Mouse (Mus musculus): Measurements from ENCODE around the gene Rbp3. TPM values are rescaled to one million over a fixed set of nuclear protein-coding genes. Genes with fewer than 3 reads are reported as not detected.

Gene Rbp3
- polyA plus RNA-seq, 1 experiment from 2014 or later = not detected

DNA sequence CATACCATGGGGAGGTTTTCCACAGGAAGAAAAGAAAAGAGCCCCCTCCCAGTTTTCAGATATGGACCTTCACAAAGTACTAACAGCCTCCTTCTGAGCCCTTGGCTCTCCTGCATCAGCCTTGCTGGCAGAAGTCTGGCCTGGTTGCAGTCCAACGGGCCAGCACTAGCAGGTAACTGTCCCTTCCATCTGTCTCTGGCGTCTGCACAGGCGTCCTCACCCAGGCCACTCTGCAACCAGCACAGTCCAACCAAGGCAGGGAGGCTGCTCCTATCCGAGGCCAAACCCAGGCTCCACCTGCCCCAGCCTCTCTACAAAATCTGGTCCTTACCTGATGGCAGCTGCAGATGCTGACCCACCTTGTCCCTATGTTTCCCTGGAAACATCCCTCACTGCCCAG is 38.2 kb downstream of the Rbp3 start:
- H3K4me1 ChIP-seq (ENCODE audit: control insufficient read depth, insufficient read depth, low read length) = no peaks in the 10 kb centered on the region
- H3K36me3 ChIP-seq (ENCODE audit: control insufficient read depth, insufficient read depth, low read length) = no peaks in the 10 kb centered on the region
- H3K27me3 ChIP-seq (ENCODE audit: control insufficient read depth, insufficient read depth, low read length) = no peaks in the 10 kb centered on the region
- 87% methylated on average over 4 of the region's 4 CpGs for WGBS
- H3K4me3 ChIP-seq (replicated peaks; ENCODE audit: low read depth, low read length) = no peak overlapping the region
- DNase-seq (no peak), ATAC-seq (ENCODE audit: low FRiP score, low TSS enrichment) (no peak)
- H3K9ac ChIP-seq (replicated peaks; ENCODE audit: low read length) = no peak overlapping the region
- H3K4me2 ChIP-seq (ENCODE audit: low read length) = no peak overlapping the region
- no peaks in the 10 kb centered on the region for H3K9me3 ChIP-seq (ENCODE audit: control insufficient read depth, low read length)
- no peak overlapping the region for H3K27ac ChIP-seq (replicated peaks; ENCODE audit: low read depth, low read length)

DNA sequence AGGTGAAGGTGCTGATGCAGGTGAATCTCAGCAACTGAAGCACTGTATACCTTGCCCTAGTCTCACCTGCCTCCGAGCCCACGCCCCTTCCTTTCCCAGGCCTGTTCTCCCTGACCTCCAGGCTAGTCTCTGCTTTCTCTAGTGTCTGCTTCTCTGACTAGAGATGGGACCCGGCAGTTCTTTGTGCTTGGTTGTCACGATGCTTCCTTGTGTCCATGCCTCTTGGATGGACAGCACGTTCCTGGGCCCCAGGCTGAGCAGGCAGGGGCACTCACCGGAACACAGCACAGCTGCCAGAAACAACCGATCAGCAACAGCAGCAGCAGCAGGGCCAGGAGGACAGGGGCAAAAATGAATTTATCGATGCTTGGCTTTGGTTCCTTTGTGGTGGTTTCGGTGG is 39.2 kb downstream of the Rbp3 start:
- Histone ChIP-seq H3K27ac (replicated peaks; ENCODE audit: low read depth, low read length) (no peak overlapping the region), H3K36me3 (ENCODE audit: control insufficient read depth, insufficient read depth, low read length) (no peaks in the 10 kb centered on the region), H3K4me1 (ENCODE audit: control insufficient read depth, insufficient read depth, low read length) (no peaks in the 10 kb centered on the region), H3K4me3 (replicated peaks; ENCODE audit: low read depth, low read length) (no peak overlapping the region), H3K27me3 (ENCODE audit: control insufficient read depth, insufficient read depth, low read length) (no peaks in the 10 kb centered on the region), H3K4me2 (ENCODE audit: low read length) (no peak overlapping the region), H3K9me3 (ENCODE audit: control insufficient read depth, low read length) (no peaks in the 10 kb centered on the region), H3K9ac (replicated peaks; ENCODE audit: low read length) (no peak overlapping the region)
- 93% methylated on average over 9 of the region's 9 CpGs for WGBS
- ATAC-seq (ENCODE audit: low FRiP score, low TSS enrichment) = no peak
- no peak for DNase-seq

DNA sequence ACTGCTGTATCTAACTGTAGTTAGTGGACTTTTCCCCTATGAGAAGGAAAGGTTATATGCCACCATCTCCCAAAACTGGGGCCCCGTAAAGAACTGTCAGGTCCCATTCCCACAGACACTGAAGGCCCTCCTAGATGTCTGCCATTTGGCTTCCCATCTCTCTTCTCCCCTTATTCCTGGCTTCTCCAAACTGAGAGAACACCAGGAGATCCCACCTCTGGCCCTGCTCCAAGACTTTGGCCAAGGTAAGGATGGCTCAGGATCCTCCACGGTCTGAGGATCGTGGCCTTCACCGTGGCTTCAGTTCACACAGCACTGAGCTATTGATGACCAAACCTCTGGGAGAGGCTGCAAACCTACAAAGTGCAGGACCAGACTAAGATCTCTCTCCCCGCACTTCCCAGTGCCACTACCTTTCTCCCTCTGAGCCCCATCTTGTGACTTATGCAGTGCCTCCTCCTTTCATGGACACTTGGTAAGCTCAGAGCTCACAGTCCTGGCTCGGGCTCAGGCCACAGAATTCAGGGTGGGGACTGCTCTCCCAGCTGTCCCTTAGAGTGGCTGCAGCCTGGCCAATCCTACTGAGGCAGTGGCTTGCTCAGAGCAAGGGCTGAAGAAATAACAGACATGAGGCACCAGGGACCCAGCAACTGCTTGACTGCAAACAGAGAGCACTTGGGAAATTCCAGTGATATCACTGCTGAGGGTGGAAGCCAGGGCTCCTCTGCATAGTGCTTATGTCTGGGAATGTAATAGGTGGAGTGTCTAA is 39.9 kb downstream of the Rbp3 start:
- ATAC-seq (ENCODE audit: low FRiP score, low TSS enrichment) = no peak
- DNase-seq = no peak
- Histone ChIP-seq H3K4me2 (ENCODE audit: low read length) (no peak overlapping the region), H3K36me3 (ENCODE audit: control insufficient read depth, insufficient read depth, low read length) (no peaks in the 10 kb centered on the region), H3K4me1 (ENCODE audit: control insufficient read depth, insufficient read depth, low read length) (no peaks in the 10 kb centered on the region), H3K9me3 (ENCODE audit: control insufficient read depth, low read length) (no peaks in the 10 kb centered on the region), H3K27ac (replicated peaks; ENCODE audit: low read depth, low read length) (no peak overlapping the region), H3K4me3 (replicated peaks; ENCODE audit: low read depth, low read length) (no peak overlapping the region), H3K27me3 (ENCODE audit: control insufficient read depth, insufficient read depth, low read length) (no peaks in the 10 kb centered on the region), H3K9ac (replicated peaks; ENCODE audit: low read length) (no peak overlapping the region)
- WGBS = 88% methylated on average over 6 of the region's 6 CpGs

DNA sequence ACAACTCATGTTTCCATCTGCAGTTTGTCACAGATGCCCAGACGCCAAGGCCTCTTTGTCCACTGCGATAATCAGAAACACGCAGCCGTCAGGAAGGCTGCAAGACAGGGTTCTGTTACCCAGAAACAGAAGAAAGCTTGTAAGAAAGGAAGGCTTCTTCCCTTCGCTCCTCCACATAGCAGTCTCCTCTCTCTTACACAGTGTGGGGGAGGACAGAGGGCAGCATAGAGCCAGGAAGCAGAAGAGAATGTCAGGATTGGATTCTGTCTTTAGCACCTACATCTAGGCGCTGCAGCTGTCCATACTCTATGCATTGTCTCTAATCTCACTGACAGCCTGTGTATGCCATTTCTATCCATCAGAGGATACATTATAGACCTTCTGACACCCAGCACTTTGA is 43.6 kb downstream of the Rbp3 start:
- Histone ChIP-seq H3K4me3 (replicated peaks; ENCODE audit: low read depth, low read length) (no peak overlapping the region), H3K4me2 (ENCODE audit: low read length) (no peak overlapping the region), H3K27ac (replicated peaks; ENCODE audit: low read depth, low read length) (no peak overlapping the region), H3K9ac (replicated peaks; ENCODE audit: low read length) (no peak overlapping the region), H3K27me3 (ENCODE audit: control insufficient read depth, insufficient read depth, low read length) (no peaks in the 10 kb centered on the region), H3K9me3 (ENCODE audit: control insufficient read depth, low read length) (no peaks in the 10 kb centered on the region), H3K36me3 (ENCODE audit: control insufficient read depth, insufficient read depth, low read length) (no peaks in the 10 kb centered on the region), H3K4me1 (ENCODE audit: control insufficient read depth, insufficient read depth, low read length) (no peaks in the 10 kb centered on the region)
- no peak for DNase-seq
- no peak for ATAC-seq (ENCODE audit: low FRiP score, low TSS enrichment)
- WGBS = 80% methylated on average over 6 of the region's 6 CpGs

DNA sequence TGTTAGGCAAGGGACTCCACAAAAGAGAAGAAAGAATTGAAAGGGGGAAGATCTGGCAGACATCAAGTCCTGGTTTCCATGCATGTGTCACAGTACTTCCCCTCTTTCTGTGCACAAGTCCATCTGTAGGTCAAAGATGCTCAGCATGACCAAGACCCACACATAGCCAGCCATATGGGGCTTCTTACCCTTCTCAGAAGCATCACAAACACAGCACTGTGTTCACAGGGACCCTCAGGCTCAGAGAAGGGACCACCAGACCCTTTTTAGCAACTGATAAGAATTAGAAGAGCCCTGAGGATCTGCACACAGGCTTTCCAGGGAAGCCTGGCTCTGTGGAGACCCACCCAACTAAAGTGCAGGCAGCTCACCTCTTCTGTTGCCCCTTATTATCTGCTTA is 46.3 kb downstream of the Rbp3 start:
- no peak overlapping the region for H3K4me3 ChIP-seq (replicated peaks; ENCODE audit: low read depth, low read length)
- H3K4me2 ChIP-seq (ENCODE audit: low read length) = no peak overlapping the region
- H3K9ac ChIP-seq (replicated peaks; ENCODE audit: low read length) = no peak overlapping the region
- no peaks in the 10 kb centered on the region for H3K36me3 ChIP-seq (ENCODE audit: control insufficient read depth, insufficient read depth, low read length)
- DNase-seq (no peak), ATAC-seq (ENCODE audit: low FRiP score, low TSS enrichment) (no peak)
- no peak overlapping the region for H3K27ac ChIP-seq (replicated peaks; ENCODE audit: low read depth, low read length)
- H3K4me1 ChIP-seq (ENCODE audit: control insufficient read depth, insufficient read depth, low read length) = no peaks in the 10 kb centered on the region
- H3K27me3 ChIP-seq (ENCODE audit: control insufficient read depth, insufficient read depth, low read length) = no peaks in the 10 kb centered on the region
- H3K9me3 ChIP-seq (ENCODE audit: control insufficient read depth, low read length) = no peaks in the 10 kb centered on the region

DNA sequence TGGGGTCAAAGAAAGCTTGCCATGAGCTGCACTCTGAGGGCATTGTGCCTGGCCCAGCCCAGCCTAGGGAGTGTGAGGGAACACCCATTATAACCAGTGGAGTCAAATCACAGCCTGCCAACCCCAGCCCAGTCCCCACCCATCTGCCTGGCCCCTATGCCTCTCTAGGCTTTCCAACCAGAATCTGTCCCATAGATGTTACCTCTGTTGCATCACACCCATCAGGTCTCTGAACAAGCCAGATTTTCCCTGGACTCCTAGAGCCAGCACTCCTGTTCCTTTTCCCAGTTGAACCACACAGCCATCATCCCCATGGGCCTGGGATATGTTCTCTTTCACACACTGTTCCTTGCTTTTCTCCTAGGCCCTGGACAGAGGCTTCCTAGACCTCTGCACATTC is 47.6 kb downstream of the Rbp3 start:
- Histone ChIP-seq H3K9ac (replicated peaks; ENCODE audit: low read length) (no peak overlapping the region), H3K36me3 (ENCODE audit: control insufficient read depth, insufficient read depth, low read length) (no peaks in the 10 kb centered on the region), H3K27ac (replicated peaks; ENCODE audit: low read depth, low read length) (no peak overlapping the region), H3K4me2 (ENCODE audit: low read length) (no peak overlapping the region), H3K27me3 (ENCODE audit: control insufficient read depth, insufficient read depth, low read length) (no peaks in the 10 kb centered on the region), H3K4me3 (replicated peaks; ENCODE audit: low read depth, low read length) (no peak overlapping the region), H3K9me3 (ENCODE audit: control insufficient read depth, low read length) (no peaks in the 10 kb centered on the region), H3K4me1 (ENCODE audit: control insufficient read depth, insufficient read depth, low read length) (no peaks in the 10 kb centered on the region)
- DNase-seq (no peak), ATAC-seq (ENCODE audit: low FRiP score, low TSS enrichment) (no peak)

DNA sequence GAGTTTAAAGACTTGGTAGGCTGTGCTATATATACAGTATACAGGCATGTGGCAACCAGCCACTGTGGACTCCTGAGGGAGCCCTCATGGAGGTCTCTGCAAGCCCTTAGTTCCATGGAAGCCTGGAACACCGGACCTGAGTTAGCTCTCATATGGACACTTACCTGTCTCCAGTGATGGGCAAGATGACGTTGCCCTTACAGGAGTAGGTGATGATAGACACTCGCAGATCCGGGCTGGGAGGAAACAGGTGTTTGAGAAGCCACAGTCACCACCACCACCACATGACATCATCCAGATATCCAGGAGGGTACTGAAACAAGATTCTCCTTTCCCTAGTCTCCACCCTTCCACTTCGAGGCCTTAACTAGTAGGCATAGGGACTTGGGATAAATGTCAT is 48.6 kb downstream of the Rbp3 start:
- Histone ChIP-seq H3K9me3 (ENCODE audit: control insufficient read depth, low read length) (no peaks in the 10 kb centered on the region), H3K27me3 (ENCODE audit: control insufficient read depth, insufficient read depth, low read length) (no peaks in the 10 kb centered on the region), H3K4me3 (replicated peaks; ENCODE audit: low read depth, low read length) (no peak overlapping the region), H3K4me1 (ENCODE audit: control insufficient read depth, insufficient read depth, low read length) (no peaks in the 10 kb centered on the region), H3K36me3 (ENCODE audit: control insufficient read depth, insufficient read depth, low read length) (no peaks in the 10 kb centered on the region), H3K9ac (replicated peaks; ENCODE audit: low read length) (no peak overlapping the region), H3K4me2 (ENCODE audit: low read length) (no peak overlapping the region), H3K27ac (replicated peaks; ENCODE audit: low read depth, low read length) (no peak overlapping the region)
- DNase-seq (no peak), ATAC-seq (ENCODE audit: low FRiP score, low TSS enrichment) (no peak)
- WGBS = 94% methylated on average over 5 of the region's 5 CpGs

Other genes with a start within 250 kb of the Rbp3 start
- 4.9 and 5.5 TPM in 2 replicates for gene Gdf10, start 30.4 kb upstream of the Rbp3 start, polyA plus RNA-seq (2014; fragmentation: Nextera tagmentation; extraction: Ambion mirVana)
- gene Gdf2, start 13.0 kb upstream of the Rbp3 start, polyA plus RNA-seq (2014; fragmentation: Nextera tagmentation; extraction: Ambion mirVana) = not detected in 2 replicates
- 1.3 and 1.8 TPM in 2 replicates for gene Zfp488, start 24.8 kb downstream of the Rbp3 start, polyA plus RNA-seq (2014; fragmentation: Nextera tagmentation; extraction: Ambion mirVana)
- gene Gm30083, start 61.2 kb downstream of the Rbp3 start, polyA plus RNA-seq (2014; fragmentation: Nextera tagmentation; extraction: Ambion mirVana) = not detected in 2 replicates
- not detected in 2 replicates for gene Gm5460, start 62.8 kb downstream of the Rbp3 start, polyA plus RNA-seq (2014; fragmentation: Nextera tagmentation; extraction: Ambion mirVana)
- not detected in 2 replicates for gene Antxrl, start 98.7 kb downstream of the Rbp3 start, polyA plus RNA-seq (2014; fragmentation: Nextera tagmentation; extraction: Ambion mirVana)
- not detected in 2 replicates for gene Anxa8, start 132.0 kb downstream of the Rbp3 start, polyA plus RNA-seq (2014; fragmentation: Nextera tagmentation; extraction: Ambion mirVana)
- gene A630023A22Rik, start 148.8 kb downstream of the Rbp3 start, polyA plus RNA-seq (2014; fragmentation: Nextera tagmentation; extraction: Ambion mirVana) = not detected in 2 replicates
- 0.13 and 0.18 TPM in 2 replicates for gene Npy4r, start 198.5 kb downstream of the Rbp3 start, polyA plus RNA-seq (2014; fragmentation: Nextera tagmentation; extraction: Ambion mirVana)
- 5.7 and 6.8 TPM in 2 replicates for gene Gprin2, start 247.7 kb downstream of the Rbp3 start, polyA plus RNA-seq (2014; fragmentation: Nextera tagmentation; extraction: Ambion mirVana)